Mouse (Mus musculus): Measurements from ENCODE around the gene Sept9. TPM values are rescaled to one million over a fixed set of nuclear protein-coding genes. Genes with fewer than 3 reads are reported as not detected.

Sept9 gene
- polyA plus RNA-seq, 1 experiment: 13.3 TPM

DNA sequence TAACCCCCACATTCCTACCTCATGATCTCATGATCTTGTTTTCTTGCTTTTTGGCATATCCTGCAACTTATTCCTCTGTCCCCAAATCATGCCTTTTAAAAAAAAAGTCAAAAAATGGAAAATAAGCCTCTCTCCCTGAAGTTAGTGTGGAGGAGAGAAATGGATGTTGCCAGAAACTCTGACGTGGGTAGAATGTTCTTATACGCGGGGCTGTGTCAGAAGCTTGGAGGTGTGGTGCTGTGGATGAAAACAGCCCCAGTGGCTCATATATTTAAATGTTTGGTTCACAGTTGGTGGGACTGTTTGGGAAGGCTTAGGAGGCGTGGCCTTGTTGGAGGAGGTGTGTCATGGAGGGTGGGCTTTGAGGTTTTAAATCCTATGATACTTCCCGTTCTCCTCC lies 169.9 kb downstream of the Sept9 start:
- TF ChIP-seq POLR2A (IDR thresholded peaks at IDR 0.05; ENCODE audit: borderline replicate concordance, insufficient read depth, low read length): no peak
- no peak for TF ChIP-seq CTCF (IDR thresholded peaks at IDR 0.05; ENCODE audit: borderline replicate concordance, insufficient read depth, low read depth, low read length)
- DNase-seq: no peak
- H3K4me3 ChIP-seq (replicated peaks; ENCODE audit: insufficient read depth, low read depth, low read length): no peak overlapping the region
- no peak overlapping the region for H3K27ac ChIP-seq (ENCODE audit: insufficient read depth, low read length)
- WGBS: 96% methylated on average over 4 of the region's 5 CpGs
- H3K4me1 ChIP-seq (ENCODE audit: control insufficient read depth, insufficient read depth, low read length): no peaks in the 10 kb centered on the region
- H3K27me3 ChIP-seq (ENCODE audit: control insufficient read depth, insufficient read depth, low read length): no peaks in the 10 kb centered on the region

DNA sequence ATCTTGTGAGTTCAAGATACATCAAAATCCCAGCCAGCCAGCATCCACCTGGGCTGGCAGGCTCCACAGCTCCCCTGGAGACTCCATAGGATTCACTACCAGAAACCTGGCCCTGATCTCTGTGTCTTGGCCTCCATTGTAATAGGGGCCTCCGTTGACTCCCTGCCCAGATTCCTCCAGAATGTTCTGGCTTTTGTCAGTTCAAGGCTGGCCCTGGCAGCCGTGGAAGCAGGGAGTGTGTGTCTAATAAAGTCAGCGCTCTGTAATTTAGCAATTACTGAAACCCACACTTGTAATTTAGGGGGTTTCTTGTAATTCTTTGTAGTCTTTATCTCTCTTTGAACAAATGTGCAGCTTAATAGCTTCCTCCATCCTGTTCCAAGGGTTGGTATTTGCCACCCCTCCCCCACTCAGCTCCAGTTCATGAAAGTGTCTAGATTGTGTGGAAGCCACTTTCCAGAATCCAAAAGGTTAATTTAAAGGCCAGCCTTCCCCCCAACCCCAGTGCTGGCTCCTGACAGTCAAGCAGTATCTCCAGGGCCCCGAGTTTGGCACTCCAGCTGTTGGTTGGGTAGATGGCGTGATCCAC lies 170.9 kb downstream of the Sept9 start:
- no peak for TF ChIP-seq POLR2A (IDR thresholded peaks at IDR 0.05; ENCODE audit: borderline replicate concordance, insufficient read depth, low read length)
- no peak for TF ChIP-seq CTCF (IDR thresholded peaks at IDR 0.05; ENCODE audit: borderline replicate concordance, insufficient read depth, low read depth, low read length)
- DNase-seq: no peak
- 64% methylated on average over 5 of the region's 5 CpGs for WGBS
- no peak overlapping the region for H3K27ac ChIP-seq (ENCODE audit: insufficient read depth, low read length)
- H3K4me3 ChIP-seq (replicated peaks; ENCODE audit: insufficient read depth, low read depth, low read length): no peak overlapping the region
- no peaks in the 10 kb centered on the region for H3K4me1 ChIP-seq (ENCODE audit: control insufficient read depth, insufficient read depth, low read length)
- H3K27me3 ChIP-seq (ENCODE audit: control insufficient read depth, insufficient read depth, low read length): no peaks in the 10 kb centered on the region

DNA sequence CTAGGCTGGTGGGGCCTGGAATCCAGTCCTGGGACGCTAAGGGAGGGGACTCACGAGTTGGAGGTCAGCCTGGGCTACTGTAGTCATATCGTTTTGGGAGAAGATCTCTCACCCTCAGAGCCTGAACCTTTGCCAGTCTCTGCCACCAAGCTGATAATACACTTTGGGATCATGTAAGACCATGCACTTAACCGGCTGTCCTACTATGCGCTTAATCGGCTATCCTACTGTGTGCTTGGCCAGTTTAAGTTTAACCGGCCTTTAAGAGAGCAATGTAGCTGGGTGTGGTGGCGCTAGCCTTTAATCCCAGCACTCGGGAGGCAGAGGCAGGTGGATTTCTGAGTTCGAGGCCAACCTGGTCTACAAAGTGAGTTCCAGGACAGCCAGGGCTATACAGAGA lies 173.1 kb downstream of the Sept9 start:
- no peak for DNase-seq
- Histone ChIP-seq H3K4me1 (ENCODE audit: control insufficient read depth, insufficient read depth, low read length) (no peaks in the 10 kb centered on the region), H3K27me3 (ENCODE audit: control insufficient read depth, insufficient read depth, low read length) (no peaks in the 10 kb centered on the region), H3K4me3 (replicated peaks; ENCODE audit: insufficient read depth, low read depth, low read length) (no peak overlapping the region), H3K27ac (ENCODE audit: insufficient read depth, low read length) (no peak overlapping the region)
- TF ChIP-seq POLR2A (IDR thresholded peaks at IDR 0.05; ENCODE audit: borderline replicate concordance, insufficient read depth, low read length) (no peak), CTCF (IDR thresholded peaks at IDR 0.05; ENCODE audit: borderline replicate concordance, insufficient read depth, low read depth, low read length) (no peak)
- WGBS: 90% methylated on average over 10 of the region's 10 CpGs

DNA sequence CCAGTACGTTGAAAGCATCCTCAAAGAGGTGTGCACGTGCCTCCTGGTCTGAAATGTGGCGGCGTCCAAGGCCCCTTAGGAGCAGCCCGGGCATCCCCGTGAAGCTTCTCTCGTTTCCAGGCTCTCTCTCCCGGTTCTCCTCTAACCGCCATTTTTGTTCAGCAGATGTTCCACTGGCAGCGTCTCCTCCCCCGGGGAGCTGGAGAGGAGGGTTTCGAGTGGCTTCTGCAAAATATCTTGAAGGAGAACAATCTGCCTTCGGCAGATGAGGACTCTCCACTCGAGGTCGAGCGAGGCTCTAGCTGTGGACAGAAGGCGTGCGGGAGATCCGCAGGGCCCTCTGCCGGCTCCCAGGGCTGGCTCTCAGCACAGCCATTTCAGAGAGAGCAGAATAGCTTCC lies 173.7 kb downstream of the Sept9 start:
- Histone ChIP-seq H3K27me3 (ENCODE audit: control insufficient read depth, insufficient read depth, low read length) (no peaks in the 10 kb centered on the region), H3K4me3 (replicated peaks; ENCODE audit: insufficient read depth, low read depth, low read length) (no peak overlapping the region), H3K4me1 (ENCODE audit: control insufficient read depth, insufficient read depth, low read length) (no peaks in the 10 kb centered on the region), H3K27ac (ENCODE audit: insufficient read depth, low read length) (no peak overlapping the region)
- DNase-seq: no peak
- 28% methylated on average over 20 of the region's 20 CpGs for WGBS
- TF ChIP-seq POLR2A (IDR thresholded peaks at IDR 0.05; ENCODE audit: borderline replicate concordance, insufficient read depth, low read length) (no peak), CTCF (IDR thresholded peaks at IDR 0.05; ENCODE audit: borderline replicate concordance, insufficient read depth, low read depth, low read length) (no peak)

DNA sequence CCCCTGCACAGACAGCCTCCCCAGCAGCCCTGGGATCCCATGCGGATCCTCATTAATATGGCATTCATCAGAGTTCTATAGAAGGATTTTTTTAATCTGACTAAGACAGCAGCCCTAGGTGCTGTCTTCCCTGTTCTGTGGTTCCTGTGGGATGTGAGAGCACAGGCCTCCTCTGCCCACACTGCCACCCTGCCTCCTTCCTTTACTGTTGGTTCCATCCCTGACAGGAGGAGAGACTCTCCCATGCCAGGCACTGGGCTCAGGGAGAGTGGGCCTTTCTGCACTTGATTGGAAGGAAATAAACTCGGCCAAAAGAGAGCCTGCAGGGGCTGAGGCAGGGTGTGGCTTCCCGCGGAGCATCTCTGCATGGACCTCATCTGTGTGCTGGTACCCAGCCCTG lies 174.4 kb downstream of the Sept9 start:
- WGBS: 58% methylated on average over 4 of the region's 4 CpGs
- Histone ChIP-seq H3K27me3 (ENCODE audit: control insufficient read depth, insufficient read depth, low read length) (no peaks in the 10 kb centered on the region), H3K27ac (ENCODE audit: insufficient read depth, low read length) (no peak overlapping the region), H3K4me1 (ENCODE audit: control insufficient read depth, insufficient read depth, low read length) (no peaks in the 10 kb centered on the region), H3K4me3 (replicated peaks; ENCODE audit: insufficient read depth, low read depth, low read length) (no peak overlapping the region)
- no peak for DNase-seq
- TF ChIP-seq CTCF (IDR thresholded peaks at IDR 0.05; ENCODE audit: borderline replicate concordance, insufficient read depth, low read depth, low read length): no peak
- no peak for TF ChIP-seq POLR2A (IDR thresholded peaks at IDR 0.05; ENCODE audit: borderline replicate concordance, insufficient read depth, low read length)

DNA sequence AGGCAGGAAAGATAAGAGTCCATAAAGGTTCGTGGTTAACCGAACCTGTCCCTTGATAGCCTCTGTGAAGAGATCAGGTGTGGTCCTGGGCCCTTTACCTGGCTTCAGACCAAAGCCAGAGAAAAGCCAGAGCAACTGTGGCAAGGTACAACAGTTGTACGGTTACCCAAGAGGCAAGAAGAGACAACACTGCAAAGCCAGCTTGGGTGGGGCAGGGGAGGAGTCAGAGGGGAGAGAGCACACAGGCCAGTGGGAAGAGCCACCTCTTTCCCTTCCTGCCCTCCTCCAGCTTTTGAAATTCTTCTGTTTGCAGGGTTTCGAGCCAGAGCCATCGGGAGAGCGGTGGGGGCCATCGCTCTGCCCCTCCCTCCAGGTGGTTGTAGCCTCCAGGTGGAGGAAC lies 174.8 kb downstream of the Sept9 start:
- 81% methylated on average over 7 of the region's 7 CpGs for WGBS
- Histone ChIP-seq H3K4me3 (replicated peaks; ENCODE audit: insufficient read depth, low read depth, low read length) (no peak overlapping the region), H3K27ac (ENCODE audit: insufficient read depth, low read length) (no peak overlapping the region), H3K4me1 (ENCODE audit: control insufficient read depth, insufficient read depth, low read length) (no peaks in the 10 kb centered on the region), H3K27me3 (ENCODE audit: control insufficient read depth, insufficient read depth, low read length) (no peaks in the 10 kb centered on the region)
- TF ChIP-seq POLR2A (IDR thresholded peaks at IDR 0.05; ENCODE audit: borderline replicate concordance, insufficient read depth, low read length) (no peak), CTCF (IDR thresholded peaks at IDR 0.05; ENCODE audit: borderline replicate concordance, insufficient read depth, low read depth, low read length) (no peak)
- no peak for DNase-seq

DNA sequence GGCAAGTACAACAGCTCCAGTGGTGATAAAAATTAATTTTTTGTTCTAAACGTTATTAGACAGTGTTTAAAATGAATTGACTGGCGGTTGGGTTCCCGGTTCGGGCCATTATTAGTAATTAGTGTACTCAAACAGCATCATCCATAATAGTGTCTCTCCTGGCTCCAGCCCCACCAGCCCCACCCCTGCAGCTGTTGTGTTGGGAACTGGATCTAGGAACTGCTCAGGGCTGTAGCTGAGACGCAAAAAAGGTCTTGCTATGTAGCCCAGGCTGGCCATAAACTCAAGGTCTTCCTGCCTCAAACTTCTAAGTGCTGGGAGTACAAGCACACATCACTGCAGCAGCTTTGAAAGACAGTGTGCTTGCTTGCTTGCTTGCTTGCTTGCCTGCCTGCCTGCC lies 180.3 kb downstream of the Sept9 start:
- H3K4me3 ChIP-seq (replicated peaks; ENCODE audit: insufficient read depth, low read depth, low read length): no peak overlapping the region
- DNase-seq: no peak
- 73% methylated on average over 5 of the region's 5 CpGs for WGBS
- H3K4me1 ChIP-seq (ENCODE audit: control insufficient read depth, insufficient read depth, low read length): no peaks in the 10 kb centered on the region
- H3K27ac ChIP-seq (ENCODE audit: insufficient read depth, low read length): no peak overlapping the region
- TF ChIP-seq CTCF (IDR thresholded peaks at IDR 0.05; ENCODE audit: borderline replicate concordance, insufficient read depth, low read depth, low read length) (no peak), POLR2A (IDR thresholded peaks at IDR 0.05; ENCODE audit: borderline replicate concordance, insufficient read depth, low read length) (no peak)
- no peaks in the 10 kb centered on the region for H3K27me3 ChIP-seq (ENCODE audit: control insufficient read depth, insufficient read depth, low read length)

DNA sequence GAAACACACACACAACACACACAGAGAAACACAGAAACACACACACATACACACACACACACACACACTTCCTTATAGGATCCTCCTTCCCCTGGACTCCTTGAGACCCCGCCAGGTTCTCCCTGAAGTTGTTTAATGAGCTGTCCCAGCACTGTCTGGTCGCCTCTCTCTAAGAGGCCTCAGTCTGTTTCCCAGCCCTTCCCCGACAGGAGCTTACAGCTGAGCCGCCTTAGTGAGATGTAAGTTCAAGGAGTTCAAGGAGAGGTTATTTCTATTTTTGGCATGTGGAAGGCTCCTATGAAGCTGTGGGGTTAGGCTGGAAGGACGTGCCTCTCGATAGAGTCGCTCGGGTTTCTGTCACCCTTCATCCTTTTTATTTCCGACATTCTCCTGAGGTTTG lies 184.8 kb downstream of the Sept9 start:
- TF ChIP-seq CTCF (IDR thresholded peaks at IDR 0.05; ENCODE audit: borderline replicate concordance, insufficient read depth, low read depth, low read length): no peak
- TF ChIP-seq POLR2A (IDR thresholded peaks at IDR 0.05; ENCODE audit: borderline replicate concordance, insufficient read depth, low read length): no peak
- Histone ChIP-seq H3K27me3 (ENCODE audit: control insufficient read depth, insufficient read depth, low read length) (no peaks in the 10 kb centered on the region; the same call in 1 of the 2 replicates), H3K27ac (ENCODE audit: insufficient read depth, low read length) (no peak overlapping the region), H3K4me1 (ENCODE audit: control insufficient read depth, insufficient read depth, low read length) (no peaks in the 10 kb centered on the region), H3K4me3 (replicated peaks; ENCODE audit: insufficient read depth, low read depth, low read length) (no peak overlapping the region)
- DNase-seq: no peak
- 45% methylated on average over 9 of the region's 9 CpGs for WGBS

Data from cerebellum, adult 2 months (tissue).